Mouse (Mus musculus): ENCODE measurements at regions not wholly inside any gene's neighbourhood (a gene's known extent, or its start where the extent isn't known, plus 50 kb on each side); places are given as distances from the start of the nearest gene placed in this dataset.

- DNase-seq (ENCODE audit: low read depth, low spot score) = no peak
Measured at GRCm38 (mm10) chr3:78412669-78413419, 873.5 kb downstream of the Rapgef2 start.

- no peak for DNase-seq (ENCODE audit: low read depth, low spot score)
Measured at GRCm38 (mm10) chr3:78411395-78411794, 874.9 kb downstream of the Rapgef2 start.

- no peak for DNase-seq (ENCODE audit: low read depth, low spot score)
Measured at GRCm38 (mm10) chr3:78409237-78409636, 877.1 kb downstream of the Rapgef2 start.

GRCm38 (mm10) chr3:78405760-78406467 is 880.4 kb downstream of the Rapgef2 start:
- no peak for DNase-seq (ENCODE audit: low read depth, low spot score)

GRCm38 (mm10) chr3:78358377-78358776 is 927.9 kb downstream of the Rapgef2 start:
- peak; percentile 61 for DNase-seq (ENCODE audit: low read depth, low spot score)

GRCm38 (mm10) chr3:78339891-78340290 is 946.4 kb downstream of the Rapgef2 start:
- DNase-seq (ENCODE audit: low read depth, low spot score) = no peak

- no peak for DNase-seq (ENCODE audit: low read depth, low spot score)
Measured at GRCm38 (mm10) chr3:78311630-78312406, 974.5 kb downstream of the Rapgef2 start.

GRCm38 (mm10) chr3:78300506-78300905 is 985.8 kb downstream of the Rapgef2 start:
- no peak for DNase-seq (ENCODE audit: low read depth, low spot score)

- peak; percentile 4 for DNase-seq (ENCODE audit: low read depth, low spot score)
Measured at GRCm38 (mm10) chr3:78291894-78292293, 994.4 kb downstream of the Rapgef2 start.

GRCm38 (mm10) chr3:78284071-78284470 is 1002.2 kb downstream of the Rapgef2 start:
- no peak for DNase-seq (ENCODE audit: low read depth, low spot score)

- DNase-seq (ENCODE audit: low read depth, low spot score) = no peak
Measured at GRCm38 (mm10) chr3:78236920-78237319, 1049.4 kb downstream of the Rapgef2 start.

GRCm38 (mm10) chr3:78209729-78210128 is 1076.6 kb downstream of the Rapgef2 start:
- DNase-seq (ENCODE audit: low read depth, low spot score) = no peak

GRCm38 (mm10) chr3:78162601-78163000 is 1123.7 kb downstream of the Rapgef2 start:
- DNase-seq (ENCODE audit: low read depth, low spot score) = no peak

- no peak for DNase-seq (ENCODE audit: low read depth, low spot score)
Measured at GRCm38 (mm10) chr3:78158450-78158849, 1127.9 kb downstream of the Rapgef2 start.
